ENCODE assay signal across 8 mouse cellular contexts in genomic region chr1:75168472-75169464, GRCm38 (mm10). TPM values are rescaled to one million over a fixed set of nuclear protein-coding genes. Genes with fewer than 3 reads are reported as not detected.
DNase-seq lines count a peak whose midpoint lies in the region; ATAC-seq lines count a peak whose summit lies in the region.

Gene Zfand2b, plus strand, starts transcription at chr1:75168646.

- DNase-seq in T-cell, adult 2 months (ENCODE audit: low spot score) = peak; percentile 96
- DNase-seq in cerebellum, postnatal 36 days = peak; percentile 96
- peak; percentile 92 to 93 for DNase-seq in frontal cortex, postnatal 36 days (ENCODE audit: low spot score in 2 of 2)
- DNase-seq in left cerebral cortex, adult 11 months (ENCODE audit: low spot score) = peak; percentile 88
- DNase-seq in lung, postnatal 4 days = peak; percentile 97 to 98
- peak; percentile 88 for DNase-seq in retina, postnatal 7 days (ENCODE audit: low read depth, low spot score)
- DNase-seq in urinary bladder, adult 2 months (ENCODE audit: low spot score) = peak; percentile 95

- peaks cover 36% of the 10 kb centered on the region for H3K36me3 ChIP-seq in hindbrain, embryonic 15.5 days

- ATAC-seq in hindbrain, embryonic 15.5 days (ENCODE audit: low FRiP score, low read depth) = peak; percentile 97

- peak within 1 kb of the TSS; percentile 57 for H3K9ac ChIP-seq in hindbrain, embryonic 15.5 days

- H3K4me1 ChIP-seq in hindbrain, embryonic 15.5 days (replicated peaks) = peaks cover 14% of the 10 kb centered on the region

- under 1% methylated on average over 58 of the region's 59 CpGs for WGBS in hindbrain, embryonic 15.5 days

- H3K9me3 ChIP-seq in hindbrain, embryonic 15.5 days = no peaks in the 10 kb centered on the region

- peak within 1 kb of the TSS; percentile 66 for H3K4me2 ChIP-seq in hindbrain, embryonic 15.5 days

- peak within 1 kb of the TSS; percentile 67 for H3K4me3 ChIP-seq in hindbrain, embryonic 15.5 days

- H3K27ac ChIP-seq in hindbrain, embryonic 15.5 days (replicated peaks) = peak within 1 kb of the TSS; percentile 89

- H3K27me3 ChIP-seq in hindbrain, embryonic 15.5 days = no peaks in the 10 kb centered on the region

RNA-seq across cellular contexts. Expression of gene Zfand2b, which starts in this region (rescaled TPM):
- polyA plus RNA-seq in hindbrain, embryonic 15.5 days (2015; fragmentation: Nextera tagmentation; extraction: Ambion mirVana) = 40.1 and 40.2 TPM in 2 replicates
- 37.7 and 45.2 TPM in 2 replicates for polyA plus RNA-seq in urinary bladder, adult 2 months (2012; rRNA removed)

Comparison
In these comparisons a context has a peak if more than half of its experiments do, and no peak if none do; other contexts are left out.
1. Peak in every context shown above with its lines: DNase-seq, ATAC-seq, H3K4me3 ChIP-seq and H3K27ac ChIP-seq.